Mouse (Mus musculus) brain, embryonic 14.5 days (tissue): ENCODE measurements around the gene Fig4.

Experiments
- CTCF ChIP-seq: fragments of 200-500 bp; IDR thresholded peaks from 2 replicates; pipeline ENCODE4 v1.5.1; 2012; ENCODE audit warnings: inconsistent platforms, mild to moderate bottlenecking, moderate library complexity, borderline replicate concordance; ENCODE audit not compliant: insufficient read depth, insufficient read length; ENCODE audit errors: extremely low read depth
- POLR2A ChIP-seq: fragments of 200-500 bp; IDR thresholded peaks from 2 replicates; pipeline ENCODE4 v1.6.1; 2012; ENCODE audit warnings: mild to moderate bottlenecking, inconsistent platforms, borderline replicate concordance; ENCODE audit not compliant: poor library complexity, insufficient read depth, insufficient read length, severe bottlenecking; ENCODE audit errors: extremely low read depth

- TF ChIP-seq POLR2A (no peak), CTCF (no peak)
Measured at GRCm38 (mm10) chr10:41249006-41249659, 53.9 kb downstream of the Fig4 start.
